Mouse (Mus musculus) liver, embryonic 14 days (tissue): ENCODE measurements around the gene AY358078. TPM values are rescaled to one million over a fixed set of nuclear protein-coding genes. Genes with fewer than 3 reads are reported as not detected.

Experiments
- polyA plus RNA-seq: library from polyadenylated mRNA; depleted of rRNA; stranded (reverse); fragments of >200 nt; gene quantifications from 2 replicates; pipeline ENCODE4 v1.2.3, GENCODE M21; 2012; rRNA removed

Gene AY358078
- not detected in 2 replicates for polyA plus RNA-seq

DNA sequence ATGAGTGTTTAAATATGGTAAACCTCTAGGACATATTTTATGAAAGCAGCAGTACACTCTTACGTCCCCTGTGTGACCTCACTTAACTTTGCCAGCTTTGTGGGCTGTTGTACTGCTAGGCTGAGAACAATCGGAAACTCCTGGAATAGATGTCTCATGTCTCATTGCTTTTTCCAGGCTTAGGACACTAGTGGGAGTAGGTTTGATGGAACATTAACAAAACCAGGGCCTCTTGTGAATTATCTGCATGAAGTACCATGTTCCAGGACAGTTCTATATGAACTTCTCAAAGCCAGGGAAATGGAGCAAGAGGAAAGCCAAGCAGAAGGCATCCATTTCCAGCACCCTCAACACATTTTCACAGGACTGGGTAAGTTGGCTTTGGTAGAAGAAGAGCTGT, at the start of gene AY358078:
TSS of gene AY358078 (plus strand) at position 301 of the 400 bp plus-strand sequence.

DNA sequence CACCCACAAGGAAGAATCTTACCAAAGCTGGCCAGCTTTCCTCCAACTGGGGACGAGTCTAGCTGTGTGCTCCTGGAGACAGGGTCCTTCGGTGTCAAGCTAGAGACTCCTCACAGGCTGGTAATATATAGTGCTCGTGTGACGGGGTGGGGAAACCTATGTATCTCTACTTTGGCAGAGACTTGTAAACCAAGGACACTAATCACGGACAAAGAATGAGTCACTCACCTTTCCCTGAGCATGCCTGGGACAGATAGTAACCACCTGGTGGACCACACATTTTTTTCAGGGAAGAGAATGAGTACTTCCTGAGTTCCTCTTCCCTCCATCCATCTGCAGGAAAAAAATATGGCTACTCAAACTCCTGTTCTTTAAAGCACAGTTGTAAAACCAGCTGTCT, 26.4 kb upstream of the AY358078 start, which contains the start of gene Ang4:
TSS of gene Ang4 (minus strand) at position 101 of the 400 bp plus-strand sequence.

DNA sequence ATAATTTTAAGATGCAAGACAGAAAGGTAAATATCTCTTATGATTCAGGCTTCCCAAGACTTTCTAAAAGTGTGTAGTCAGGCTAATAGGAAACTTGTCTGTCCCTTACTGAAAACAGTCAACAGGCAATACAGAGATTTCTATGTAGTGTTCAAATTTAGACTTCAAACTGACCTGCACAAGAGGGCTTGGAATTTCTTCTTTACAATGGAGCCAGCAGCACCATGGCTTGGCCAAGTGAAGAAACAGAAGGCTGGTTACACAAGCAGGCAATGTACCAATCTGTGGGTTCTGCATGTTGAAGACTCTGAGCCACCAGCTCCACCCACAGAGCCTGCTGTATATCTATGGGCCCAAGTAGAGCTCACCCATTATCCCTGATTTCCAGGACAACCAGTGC, 53.6 kb downstream of the AY358078 start, which contains the start of gene Ear6:
TSS of gene Ear6 (plus strand) at position 301 of the 400 bp plus-strand sequence.

Other genes with a start within 250 kb of the AY358078 start
- 0.05 and 0.06 TPM in 2 replicates for gene Gm5622, start 247.3 kb upstream of the AY358078 start, polyA plus RNA-seq
- not detected in 2 replicates for gene Gm17175, start 226.0 kb upstream of the AY358078 start, polyA plus RNA-seq
- gene Gm17174, start 207.9 kb upstream of the AY358078 start, polyA plus RNA-seq = not detected in 2 replicates
- gene Gm17078, start 188.7 kb upstream of the AY358078 start, polyA plus RNA-seq = not detected in 2 replicates
- gene Gm4181, start 164.4 kb upstream of the AY358078 start, polyA plus RNA-seq = not detected in 2 replicates
- gene Gm17079, start 104.6 kb upstream of the AY358078 start, polyA plus RNA-seq = not detected in 2 replicates
- gene Gm5800, start 82.9 kb upstream of the AY358078 start, polyA plus RNA-seq = not detected in 2 replicates
- not detected in 2 replicates for gene Ang4, start 26.5 kb upstream of the AY358078 start, polyA plus RNA-seq
- gene Ear6, start 53.7 kb downstream of the AY358078 start, polyA plus RNA-seq = 24.3 and 26.4 TPM in 2 replicates
- gene Mettl17, start 84.8 kb downstream of the AY358078 start, polyA plus RNA-seq = 8.5 and 9.5 TPM in 2 replicates
- 0.17 and 0.18 TPM in 2 replicates for gene Slc39a2, start 92.8 kb downstream of the AY358078 start, polyA plus RNA-seq
- 10.8 and 11.6 TPM in 2 replicates for gene Ndrg2, start 114.1 kb downstream of the AY358078 start, polyA plus RNA-seq
- not detected in 2 replicates for gene Tppp2, start 118.4 kb downstream of the AY358078 start, polyA plus RNA-seq
- not detected in 2 replicates for gene Rnase13, start 122.7 kb downstream of the AY358078 start, polyA plus RNA-seq
- 14.0 and 14.3 TPM in 2 replicates for gene Arhgef40, start 184.7 kb downstream of the AY358078 start, polyA plus RNA-seq
- gene Tmem253, start 215.6 kb downstream of the AY358078 start, polyA plus RNA-seq = 0.03 and 0.05 TPM in 2 replicates
- 9.1 and 10.2 TPM in 2 replicates for gene Zfp219, start 220.7 kb downstream of the AY358078 start, polyA plus RNA-seq
- 0.01 and 0.05 TPM in 2 replicates for gene Olfr221, start 242.4 kb downstream of the AY358078 start, polyA plus RNA-seq